Mouse (Mus musculus) kidney, postnatal 0 days (tissue): Measurements from ENCODE around the gene Tmem255a. TPM values are rescaled to one million over a fixed set of nuclear protein-coding genes. Genes with fewer than 3 reads are reported as not detected.

ENCODE experiments used
- ATAC-seq: fragments of 200-750 bp; cut with Nextera tagmentation; replicated peaks from 2 replicates; pipeline ENCODE4 v1.8.0; 2017; ENCODE audit warnings: low read depth, moderate number of reproducible peaks, moderate TSS enrichment, moderate library complexity; ENCODE audit not compliant: low FRiP score
- DNase-seq: peaks from one replicate; pipeline ENCODE4 v3.0.0-alpha.2; 2016; ENCODE audit warnings: low spot score
- H3K27ac ChIP-seq: fragments of 300-500 bp; sonication (generic); 2 replicates; pipeline ENCODE4 v1.5.1; 2014; ENCODE audit warnings: mild to moderate bottlenecking
- H3K27me3 ChIP-seq: fragments of 300-500 bp; sonication (generic); 2 replicates; pipeline ENCODE4 v1.6.1; 2014; ENCODE audit warnings: low read length, mixed read lengths; ENCODE audit not compliant: insufficient read depth
- H3K36me3 ChIP-seq: fragments of 300-500 bp; sonication (generic); 2 replicates; pipeline ENCODE4 v1.6.1; 2014; ENCODE audit warnings: low read length, mixed read lengths; ENCODE audit not compliant: insufficient read depth
- H3K4me1 ChIP-seq: fragments of 300-500 bp; sonication (generic); replicated peaks from 2 replicates; pipeline ENCODE4 v1.6.1; 2014; ENCODE audit warnings: antibody characterized with exemption, low read length, mixed read lengths; ENCODE audit not compliant: insufficient read depth
- H3K4me2 ChIP-seq: fragments of 300-500 bp; sonication (generic); 2 replicates; pipeline ENCODE4 v1.6.1; 2014; ENCODE audit warnings: mild to moderate bottlenecking, low read length, moderate library complexity, mixed read lengths
- H3K4me3 ChIP-seq: fragments of 300-500 bp; sonication (generic); replicated peaks from 2 replicates; pipeline ENCODE4 v1.5.1; 2014; ENCODE audit warnings: low read depth, low read length
- H3K9ac ChIP-seq: fragments of 300-500 bp; sonication (generic); 2 replicates; pipeline ENCODE4 v1.6.1; 2014; ENCODE audit warnings: low read depth, low read length
- H3K9me3 ChIP-seq: fragments of 300-500 bp; sonication (generic); replicated peaks from 2 replicates; pipeline ENCODE4 v1.6.1; 2016; ENCODE audit warnings: low read length, inconsistent platforms, mixed read lengths
- CTCF ChIP-seq: IDR thresholded peaks from 2 replicates; pipeline ENCODE4 v1.5.1; 2016; ENCODE audit warnings: antibody characterized with exemption, low read depth, mild to moderate bottlenecking, moderate library complexity
- WGBS: fragments of 180-500 bp; shearing (Covaris S2); extraction: QIAGEN DNeasy Blood & Tissue Kit; methylation state at CpG from one replicate; pipeline ENCODE4 v1.1.7; 2014; 5-methylcytosine and 5-hydroxymethylcytosine counted together
- polyA plus RNA-seq: library from polyadenylated mRNA; unstranded; fragments of >200 nt; fragmentation: Nextera tagmentation; extraction: Ambion mirVana; gene quantifications from 2 replicates; pipeline ENCODE4 v1.2.1, GENCODE M21; 2015

Gene Tmem255a
- polyA plus RNA-seq, 1 experiment from 2014 or later = 15.5 TPM

- WGBS = 29% methylated on average over 3 of the region's 3 CpGs
- no peaks in the 10 kb centered on the region for H3K36me3 ChIP-seq
- DNase-seq (no peak), ATAC-seq (0 out of 2 replicates have a peak, but pooled peaks have one; percentile 15)
- no peaks in the 10 kb centered on the region for H3K4me1 ChIP-seq
- H3K9me3 ChIP-seq = no peaks in the 10 kb centered on the region
- H3K4me2 ChIP-seq = peak overlapping the region; percentile 56
- H3K27ac ChIP-seq = peak overlapping the region; percentile 92
- peak overlapping the region; percentile 80 for H3K9ac ChIP-seq
- no peak for TF ChIP-seq CTCF
- no peaks in the 10 kb centered on the region for H3K27me3 ChIP-seq
- H3K4me3 ChIP-seq = peak overlapping the region; percentile 67
Observed at GRCm38 (mm10) chrX:38190458-38190764, 61.8 kb downstream of the Tmem255a start.

GRCm38 (mm10) chrX:38189552-38190457 lies 62.4 kb downstream of the Tmem255a start, which contains the start of gene Zbtb33:
TSS of gene Zbtb33 (plus strand) at chrX:38189793.
- Histone ChIP-seq H3K27me3 (no peaks in the 10 kb centered on the region), H3K27ac (peak within 1 kb of the TSS; percentile 92), H3K36me3 (no peaks in the 10 kb centered on the region), H3K9me3 (no peaks in the 10 kb centered on the region), H3K9ac (peak within 1 kb of the TSS; percentile 80), H3K4me1 (no peaks in the 10 kb centered on the region), H3K4me2 (peak within 1 kb of the TSS; percentile 56), H3K4me3 (peak within 1 kb of the TSS; percentile 67)
- ATAC-seq (peak; percentile 96), DNase-seq (peak; percentile 82)
- WGBS = 29% methylated on average over 72 of the region's 72 CpGs
- TF ChIP-seq CTCF = peak; percentile 83

GRCm38 (mm10) chrX:38185520-38185919 lies 66.7 kb downstream of the Tmem255a start:
- Histone ChIP-seq H3K27me3 (no peaks in the 10 kb centered on the region), H3K27ac (no peak overlapping the region), H3K4me3 (no peak overlapping the region), H3K9me3 (no peaks in the 10 kb centered on the region), H3K4me1 (no peaks in the 10 kb centered on the region), H3K9ac (no peak overlapping the region), H3K4me2 (no peak overlapping the region), H3K36me3 (no peaks in the 10 kb centered on the region)
- ATAC-seq = no peak
- no peak for DNase-seq
- WGBS = 41% methylated on average over 2 of the region's 2 CpGs
- TF ChIP-seq CTCF = no peak

GRCm38 (mm10) chrX:38181608-38182258 lies 70.5 kb downstream of the Tmem255a start:
- Histone ChIP-seq H3K9ac (no peak overlapping the region), H3K4me1 (no peaks in the 10 kb centered on the region), H3K27me3 (no peaks in the 10 kb centered on the region), H3K9me3 (no peaks in the 10 kb centered on the region), H3K4me2 (peak overlapping the region; percentile 69), H3K4me3 (peak overlapping the region; percentile 36; the same call in 1 of the 2 replicates), H3K27ac (no peak overlapping the region), H3K36me3 (no peaks in the 10 kb centered on the region)
- ATAC-seq (peak; percentile 80), DNase-seq (peak; percentile 63)
- WGBS = 18% methylated on average over 13 of the region's 15 CpGs
- peak; percentile 54 for TF ChIP-seq CTCF

GRCm38 (mm10) chrX:38180656-38181607 lies 71.3 kb downstream of the Tmem255a start:
- DNase-seq = peak; percentile 15

More at GRCm38 (mm10) chrX:38180656-38181607, 71.3 kb downstream of the Tmem255a start:
- 32% methylated on average over 38 of the region's 38 CpGs for WGBS
- peak overlapping the region; percentile 69 for H3K4me2 ChIP-seq
- H3K4me1 ChIP-seq = no peaks in the 10 kb centered on the region
- peak overlapping the region; percentile 36 for H3K4me3 ChIP-seq
- no peak for TF ChIP-seq CTCF
- no peaks in the 10 kb centered on the region for H3K27me3 ChIP-seq
- no peak overlapping the region for H3K27ac ChIP-seq
- 0 out of 2 replicates have a peak overlapping the region, but pooled peaks have one; percentile 23 for H3K9ac ChIP-seq
- H3K9me3 ChIP-seq = no peaks in the 10 kb centered on the region
- ATAC-seq = peak; percentile 71; the same call in 1 of the 2 replicates
- no peaks in the 10 kb centered on the region for H3K36me3 ChIP-seq
